21 mouse cellular contexts compared by ENCODE assay signal in genomic region chr9:120219411-120219810, GRCm38 (mm10).
A peak's percentile ranks its signal among the peaks of the same experiment; 100 is the strongest.
DNase-seq lines count a peak whose midpoint lies in the region; ATAC-seq and TF ChIP-seq lines count a peak whose summit lies in the region.
"Had no signal": no experiment of that assay in that cellular context is flagged by ENCODE, and none has a peak within 500 bp of the region (broad histone marks: within the 10 kb centered on the region; RNA-seq: fewer than 3 reads in every experiment).

No protein-coding gene starts in this region.

- TF ChIP-seq EP300 in heart, postnatal 0 days (IDR thresholded peaks at IDR 0.05; ENCODE audit: low read depth): no peak

- no peak overlapping the region for H3K4me2 ChIP-seq in heart, embryonic 12.5 days
- no peak overlapping the region for H3K4me2 ChIP-seq in heart, embryonic 13.5 days
- no peak overlapping the region for H3K4me2 ChIP-seq in heart, postnatal 0 days (ENCODE audit: low read depth, low read length)
- H3K4me2 ChIP-seq: embryonic facial prominence, embryonic 15.5 days; hindbrain, embryonic 12.5 days had no signal

- H3K9me3 ChIP-seq in heart, embryonic 12.5 days (replicated peaks): no peaks in the 10 kb centered on the region
- no peaks in the 10 kb centered on the region for H3K9me3 ChIP-seq in heart, embryonic 13.5 days
- H3K9me3 ChIP-seq in heart, postnatal 0 days (replicated peaks; ENCODE audit: control insufficient read depth, low read length): no peaks in the 10 kb centered on the region
- H3K9me3 ChIP-seq: embryonic facial prominence, embryonic 15.5 days; forebrain, embryonic 10.5 days; hindbrain, embryonic 12.5 days had no signal

- H3K4me1 ChIP-seq in heart, embryonic 12.5 days (replicated peaks): peaks cover 30% of the 10 kb centered on the region
- H3K4me1 ChIP-seq in heart, embryonic 13.5 days: peaks cover 45% of the 10 kb centered on the region
- peaks cover 21% of the 10 kb centered on the region for H3K4me1 ChIP-seq in heart, postnatal 0 days (ENCODE audit: control insufficient read depth, insufficient read depth)
- H3K4me1 ChIP-seq: embryonic facial prominence, embryonic 15.5 days had no signal

- H3K9ac ChIP-seq in heart, embryonic 12.5 days: no peak overlapping the region
- no peak overlapping the region for H3K9ac ChIP-seq in heart, embryonic 13.5 days
- H3K9ac ChIP-seq in heart, postnatal 0 days (replicated peaks; ENCODE audit: low read depth, low read length): no peak overlapping the region
- H3K9ac ChIP-seq: embryonic facial prominence, embryonic 15.5 days; hindbrain, embryonic 12.5 days had no signal

- no peaks in the 10 kb centered on the region for H3K36me3 ChIP-seq in heart, embryonic 12.5 days
- no peaks in the 10 kb centered on the region for H3K36me3 ChIP-seq in heart, embryonic 13.5 days
- H3K36me3 ChIP-seq in heart, postnatal 0 days (replicated peaks; ENCODE audit: control insufficient read depth, insufficient read depth, low read length): no peaks in the 10 kb centered on the region
- H3K36me3 ChIP-seq: embryonic facial prominence, embryonic 15.5 days; forebrain, embryonic 10.5 days; hindbrain, embryonic 12.5 days had no signal

- no peak for ATAC-seq in heart, embryonic 12.5 days (ENCODE audit: insufficient number of reproducible peaks, low FRiP score)
- no peak for ATAC-seq in heart, embryonic 13.5 days (ENCODE audit: extremely low read depth, insufficient number of reproducible peaks, low FRiP score, low TSS enrichment)
- ATAC-seq in heart, postnatal 0 days (ENCODE audit: insufficient read depth, low read depth): peak; percentile 15
- ATAC-seq in activated CD4-positive, CD25-positive, alpha-beta regulatory T cell, adult 4 months: no peak
- ATAC-seq: forebrain, embryonic 14.5 days; hindbrain, embryonic 16.5 days; inflammation-experienced regulatory T-cells, adult 6 months; intestine, postnatal 0 days had no signal

- peak; percentile 55 for DNase-seq in heart, adult 8-10 months (ENCODE audit: low spot score)
- peak; percentile 9 for DNase-seq in heart, postnatal 0 days (ENCODE audit: low spot score)
- peak; percentile 57 for DNase-seq in heart, postnatal 4 days
- no peak for DNase-seq in spleen, adult 18-20 months
- DNase-seq: adrenal gland, postnatal 10 days; cerebellum, adult 11 months; cerebellum, adult 8-10 months; embryo, embryonic 11 days; gastrocnemius, postnatal 36 days; kidney, adult 8-10 months had no signal

- no peak overlapping the region for H3K4me3 ChIP-seq in heart, embryonic 12.5 days
- no peak overlapping the region for H3K4me3 ChIP-seq in heart, embryonic 13.5 days
- H3K4me3 ChIP-seq in heart, postnatal 0 days (ENCODE audit: low read depth, low read length): no peak overlapping the region
- H3K4me3 ChIP-seq: embryonic facial prominence, embryonic 15.5 days; erythroblast, embryonic 14.5 days; forebrain, embryonic 10.5 days; hindbrain, embryonic 12.5 days had no signal

- WGBS in heart, embryonic 12.5 days: 40% methylated on average over 3 of the region's 3 CpGs
- WGBS in heart, embryonic 13.5 days: 33% methylated on average over 3 of the region's 3 CpGs
- WGBS in heart, postnatal 0 days: 38% methylated on average over 3 of the region's 3 CpGs

- H3K27me3 ChIP-seq in heart, embryonic 12.5 days (replicated peaks): no peaks in the 10 kb centered on the region
- H3K27me3 ChIP-seq in heart, embryonic 13.5 days (replicated peaks): no peaks in the 10 kb centered on the region; the same call in 1 of the 2 replicates
- H3K27me3 ChIP-seq in heart, postnatal 0 days (ENCODE audit: control insufficient read depth, insufficient read depth, low read length): no peaks in the 10 kb centered on the region
- H3K27me3 ChIP-seq: embryonic facial prominence, embryonic 15.5 days; hindbrain, embryonic 12.5 days had no signal

- no peak overlapping the region; the same call in 1 of the 2 replicates for H3K27ac ChIP-seq in heart, embryonic 12.5 days (ENCODE audit: poor library complexity, severe bottlenecking)
- H3K27ac ChIP-seq in heart, embryonic 13.5 days (replicated peaks): 0 out of 2 replicates have a peak overlapping the region, but pooled peaks have one; percentile 7
- peak overlapping the region; percentile 64 for H3K27ac ChIP-seq in heart, postnatal 0 days (ENCODE audit: low read depth)
- H3K27ac ChIP-seq: embryonic facial prominence, embryonic 15.5 days; forebrain, embryonic 10.5 days; hindbrain, embryonic 12.5 days had no signal

- no peak for TF ChIP-seq CTCF in heart, postnatal 0 days (IDR thresholded peaks at IDR 0.05; ENCODE audit: low read depth)

Comparison
In these comparisons a context has a peak if more than half of its experiments do, and no peak if none do; other contexts are left out.
1. DNase-seq: peak in heart, adult 8-10 months (single experiment), heart, postnatal 0 days (single experiment) and heart, postnatal 4 days (single experiment); none in spleen, adult 18-20 months (0 of 2).